Mouse (Mus musculus) E14TG2a.4 (cell line): ENCODE data around the gene Tst.

Source experiments
- H3K27me3 ChIP-seq: 2 replicates; pipeline ENCODE4 v1.6.1; 2014; ENCODE audit warnings: low read length, control low read depth; ENCODE audit not compliant: insufficient read depth
- H3K36me3 ChIP-seq: 2 replicates; pipeline ENCODE4 v1.6.1; 2014; ENCODE audit warnings: low read length, control low read depth; ENCODE audit not compliant: insufficient read depth
- H3K4me1 ChIP-seq: replicated peaks from 2 replicates; pipeline ENCODE4 v1.6.1; 2014; ENCODE audit warnings: low read depth, low read length, control low read depth
- H3K4me3 ChIP-seq: replicated peaks from 2 replicates; pipeline ENCODE4 v1.5.1; 2014; ENCODE audit warnings: mild to moderate bottlenecking, low read length
- H3K9me3 ChIP-seq: 2 replicates; pipeline ENCODE4 v1.6.1; 2014; ENCODE audit warnings: low read length, control low read depth
- CTCF ChIP-seq: conservative IDR thresholded peaks from 2 replicates; pipeline ENCODE4 v1.5.1; 2014; ENCODE audit warnings: low read length
- NANOG ChIP-seq: IDR thresholded peaks from 2 replicates; pipeline ENCODE4 v1.6.1; 2014; ENCODE audit warnings: borderline replicate concordance, low read length, mixed read lengths
- POU5F1 ChIP-seq: IDR thresholded peaks from 2 replicates; pipeline ENCODE4 v1.6.1; 2014; ENCODE audit warnings: low read length, borderline replicate concordance

Gene Tst

GRCm38 (mm10) chr15:78424507-78424906 lies 18.8 kb upstream of the Tst start:
- TF ChIP-seq POU5F1 (no peak), CTCF (no peak), NANOG (no peak)
- H3K36me3 ChIP-seq = no peaks in the 10 kb centered on the region
- H3K27me3 ChIP-seq = peaks cover 21% of the 10 kb centered on the region
- no peaks in the 10 kb centered on the region for H3K9me3 ChIP-seq
- peak overlapping the region; percentile 7; the same call in 1 of the 2 replicates for H3K4me3 ChIP-seq
- H3K4me1 ChIP-seq = peaks cover 47% of the 10 kb centered on the region

DNA sequence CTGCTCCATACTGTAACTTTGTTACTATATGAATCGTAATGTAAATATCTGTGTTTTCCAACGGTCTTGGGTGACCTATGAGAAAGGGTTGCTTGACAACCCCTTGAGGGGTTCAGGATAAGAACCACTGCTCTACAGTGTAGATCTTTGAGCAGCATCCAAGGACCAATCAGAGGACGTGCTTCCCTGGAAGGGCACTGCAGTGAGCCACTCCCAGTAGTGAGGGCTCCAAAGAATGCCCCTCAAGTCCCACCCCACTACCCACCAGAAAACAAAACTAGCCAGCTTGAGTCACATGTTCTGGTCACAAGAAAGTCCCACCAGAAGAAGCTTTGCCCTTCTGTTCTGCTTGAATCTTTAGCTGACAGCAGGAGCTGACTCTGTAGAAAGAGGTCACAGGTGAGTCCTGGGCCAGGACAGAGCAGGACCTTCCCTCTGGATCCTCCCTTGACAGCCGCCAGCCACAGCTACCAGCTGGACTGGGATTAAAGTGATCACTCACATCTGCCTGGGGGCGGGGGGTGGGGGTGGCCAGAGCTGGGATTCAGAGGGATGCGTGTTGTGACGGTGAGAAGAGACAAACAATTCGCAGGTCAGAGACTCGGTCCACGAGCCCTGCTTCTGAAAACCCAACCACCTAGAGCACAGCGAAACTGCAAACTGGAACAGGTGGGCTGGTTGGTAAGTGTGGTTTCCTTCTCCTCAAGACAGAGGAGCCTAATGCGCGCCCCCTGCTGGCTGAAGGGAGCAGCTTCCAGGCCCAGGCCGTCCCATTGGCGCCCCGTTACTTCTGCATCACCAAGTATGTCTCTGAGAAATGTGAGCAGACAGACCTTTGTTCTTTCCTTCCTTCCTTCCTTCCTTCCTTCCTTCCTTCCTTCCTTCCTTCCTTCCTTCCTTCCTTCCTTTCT lies 16.6 kb upstream of the Tst start:
- Histone ChIP-seq H3K36me3 (no peaks in the 10 kb centered on the region), H3K4me1 (peaks cover 32% of the 10 kb centered on the region), H3K4me3 (0 out of 2 replicates have a peak overlapping the region, but pooled peaks have one; percentile 11), H3K9me3 (no peaks in the 10 kb centered on the region), H3K27me3 (peaks cover 20% of the 10 kb centered on the region)
- TF ChIP-seq NANOG (no peak), CTCF (peak; percentile 90)

- H3K4me1 ChIP-seq = peaks cover 37% of the 10 kb centered on the region
- no peaks in the 10 kb centered on the region for H3K9me3 ChIP-seq
- no peaks in the 10 kb centered on the region for H3K36me3 ChIP-seq
- peaks cover 11% of the 10 kb centered on the region for H3K27me3 ChIP-seq
- H3K4me3 ChIP-seq = no peak overlapping the region
- TF ChIP-seq POU5F1 (no peak), CTCF (no peak), NANOG (no peak)
Measured at GRCm38 (mm10) chr15:78420395-78420794, 14.7 kb upstream of the Tst start.

DNA sequence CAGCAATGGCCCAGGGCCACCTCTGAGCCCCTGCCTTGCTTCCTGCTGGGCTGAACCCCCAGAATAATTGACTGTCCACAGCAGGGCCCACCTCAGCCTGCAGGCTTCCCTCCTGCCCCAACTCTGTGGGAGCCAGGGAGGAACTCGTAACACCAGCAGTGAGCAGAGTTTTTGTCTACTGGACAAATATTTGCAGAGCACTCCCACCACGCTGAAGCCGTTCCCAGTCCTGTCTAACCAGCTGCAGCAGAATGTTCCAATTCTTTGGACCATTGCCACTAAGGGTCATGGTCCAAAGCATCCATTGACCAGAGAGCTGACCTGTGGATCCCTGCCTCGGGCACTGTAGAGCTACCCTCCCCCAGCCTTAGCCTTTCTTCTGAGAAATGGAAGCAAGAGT lies 11.2 kb upstream of the Tst start:
- Histone ChIP-seq H3K36me3 (peaks cover 18% of the 10 kb centered on the region), H3K4me3 (no peak overlapping the region), H3K27me3 (peaks cover 19% of the 10 kb centered on the region), H3K9me3 (no peaks in the 10 kb centered on the region), H3K4me1 (peaks cover 18% of the 10 kb centered on the region)
- TF ChIP-seq POU5F1 (no peak), NANOG (no peak), CTCF (no peak)

GRCm38 (mm10) chr15:78414157-78414556 lies 8.4 kb upstream of the Tst start:
- Histone ChIP-seq H3K4me1 (peaks cover 31% of the 10 kb centered on the region), H3K36me3 (peaks cover 33% of the 10 kb centered on the region), H3K9me3 (no peaks in the 10 kb centered on the region), H3K27me3 (peaks cover 36% of the 10 kb centered on the region), H3K4me3 (no peak overlapping the region)
- TF ChIP-seq NANOG (no peak), CTCF (no peak), POU5F1 (no peak)

DNA sequence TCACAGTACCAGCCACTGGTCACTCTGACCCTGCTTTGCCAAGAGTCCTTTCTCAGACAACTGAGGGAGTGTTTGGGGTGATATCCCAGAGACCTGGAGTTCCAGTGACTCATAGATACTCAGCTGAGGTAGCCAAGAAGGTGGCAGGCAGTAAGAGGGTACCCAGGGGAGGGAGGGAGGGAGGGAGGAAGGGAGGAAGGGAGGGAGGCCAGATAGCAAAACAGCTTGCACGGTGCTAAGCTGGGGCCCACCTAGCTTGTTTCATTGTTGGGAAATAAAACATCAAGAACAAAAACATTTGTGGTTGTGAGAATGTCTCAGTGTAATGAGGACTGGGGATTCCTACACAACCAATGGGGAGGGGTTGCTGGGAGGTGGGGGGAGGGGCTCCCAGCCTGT lies 8.0 kb upstream of the Tst start:
- H3K4me3 ChIP-seq = no peak overlapping the region
- peaks cover 35% of the 10 kb centered on the region for H3K4me1 ChIP-seq
- TF ChIP-seq CTCF (no peak), NANOG (no peak), POU5F1 (no peak)

DNA sequence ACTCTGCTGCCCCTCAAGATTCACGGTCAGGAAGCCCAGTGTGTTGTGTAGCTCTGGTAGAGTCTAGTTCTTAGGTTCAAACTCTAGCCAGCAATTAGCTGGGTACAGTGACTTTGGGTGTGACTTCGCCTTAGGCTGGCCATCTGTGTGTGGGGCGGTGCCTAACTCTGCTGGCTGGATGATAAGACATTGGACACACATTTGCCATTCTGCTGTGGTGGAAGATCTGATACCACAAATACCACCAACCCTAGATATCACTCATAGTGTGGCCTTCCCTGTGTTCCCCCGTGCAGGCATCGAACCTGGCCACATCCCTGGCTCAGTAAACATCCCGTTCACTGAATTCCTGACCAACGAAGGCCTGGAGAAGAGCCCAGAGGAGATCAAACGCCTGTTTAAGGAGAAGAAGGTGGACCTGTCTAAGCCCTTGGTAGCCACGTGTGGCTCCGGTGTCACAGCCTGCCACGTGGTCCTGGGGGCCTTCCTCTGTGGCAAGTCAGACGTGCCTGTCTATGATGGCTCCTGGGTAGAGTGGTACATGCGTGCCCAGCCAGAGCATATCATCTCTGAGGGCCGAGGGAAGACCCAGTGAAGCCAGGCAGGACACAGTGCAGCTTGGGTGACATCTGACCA lies 7.5 kb upstream of the Tst start:
- Histone ChIP-seq H3K4me3 (no peak overlapping the region), H3K9me3 (no peaks in the 10 kb centered on the region), H3K4me1 (peaks cover 40% of the 10 kb centered on the region), H3K27me3 (peaks cover 38% of the 10 kb centered on the region), H3K36me3 (peaks cover 33% of the 10 kb centered on the region)
- no peak for TF ChIP-seq CTCF
- no peak for TF ChIP-seq POU5F1
- TF ChIP-seq NANOG = no peak

More for the DNA sequence above, 8.0 kb upstream of the Tst start:
- peaks cover 38% of the 10 kb centered on the region for H3K27me3 ChIP-seq
- no peaks in the 10 kb centered on the region for H3K9me3 ChIP-seq
- peaks cover 33% of the 10 kb centered on the region for H3K36me3 ChIP-seq

DNA sequence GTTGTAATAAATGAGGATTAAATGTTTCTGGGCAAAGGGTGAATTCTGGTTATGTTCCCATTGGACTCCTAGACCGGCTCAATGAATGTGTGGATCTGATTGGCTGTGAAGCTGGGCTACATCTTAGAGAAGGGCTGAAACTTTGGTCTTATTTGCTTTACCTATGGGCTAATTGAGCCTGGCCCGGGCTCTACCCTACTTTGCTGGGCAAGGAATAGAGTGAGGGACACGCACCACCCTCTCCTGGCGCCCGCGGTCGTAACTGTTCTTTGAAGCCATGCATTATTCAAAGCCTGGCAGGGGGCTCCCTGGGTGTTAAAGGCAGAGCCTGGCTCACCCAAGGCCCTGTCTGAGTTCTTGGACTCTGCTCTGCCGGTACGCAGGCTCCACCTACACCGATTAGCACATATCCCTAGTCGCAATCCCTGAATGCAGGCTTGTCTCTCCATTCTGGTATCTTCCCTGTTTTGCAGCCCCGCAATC lies 3.9 kb upstream of the Tst start:
- peaks cover 58% of the 10 kb centered on the region for H3K4me1 ChIP-seq
- peaks cover 38% of the 10 kb centered on the region for H3K27me3 ChIP-seq
- peak overlapping the region; percentile 77 for H3K4me3 ChIP-seq
- H3K9me3 ChIP-seq = no peaks in the 10 kb centered on the region
- TF ChIP-seq CTCF (no peak), NANOG (no peak), POU5F1 (no peak)
- peaks cover 33% of the 10 kb centered on the region for H3K36me3 ChIP-seq
